Mouse (Mus musculus) c-Kit-positive CD71-positive TER-119-positive erythroid progenitor cells, embryonic 14.5 days (primary cell): Measurements from ENCODE around the gene Prpf4.

Source experiments
- DNase-seq: peaks from one replicate; pipeline ENCODE4 v3.0.0-alpha.2; 2013; ENCODE audit warnings: low spot score

Gene Prpf4

DNA sequence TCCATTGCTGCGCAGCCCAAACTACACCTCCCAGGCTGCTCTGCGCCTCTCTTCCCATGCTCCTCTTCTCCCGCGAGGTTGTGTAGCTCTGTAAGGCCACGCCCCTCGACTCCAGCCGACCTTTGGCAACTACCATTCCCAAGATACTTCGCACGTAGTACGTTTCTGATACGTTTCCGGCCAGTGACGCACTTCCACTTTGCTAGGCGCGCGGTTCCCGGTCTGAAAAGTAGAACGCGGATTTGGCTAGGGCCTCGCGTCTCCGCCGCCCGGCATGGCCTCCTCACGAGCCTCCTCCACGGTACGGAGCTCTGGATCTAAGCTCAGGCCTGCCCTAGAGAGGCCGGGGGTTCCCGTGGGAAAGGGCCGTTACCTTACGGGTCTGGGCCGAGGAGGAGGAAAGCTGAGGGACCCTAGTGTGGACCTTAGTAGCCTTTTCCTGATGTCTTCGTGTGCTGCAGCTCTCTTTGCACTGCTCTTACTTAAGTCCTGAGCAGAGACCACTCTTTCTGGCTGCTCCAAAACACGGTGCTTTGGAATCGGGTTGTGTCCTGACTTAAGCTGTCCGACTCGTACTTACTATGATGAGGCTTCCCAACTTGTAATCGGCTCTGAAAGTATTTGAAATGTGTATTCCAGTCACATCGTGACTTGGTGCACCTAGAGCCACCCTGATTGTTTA lies at the start of gene Prpf4, which contains the start of gene Cdc26:
Prpf4 (plus strand) TSS at position 197 of the 682 bp plus-strand sequence.
Cdc26 (minus strand) TSS at position 42 of the 682 bp plus-strand sequence.
- peak; percentile 99 for DNase-seq

- DNase-seq: no peak
Observed at GRCm38 (mm10) chr4:62359256-62359775, 49.3 kb upstream of the Prpf4 start.

DNA sequence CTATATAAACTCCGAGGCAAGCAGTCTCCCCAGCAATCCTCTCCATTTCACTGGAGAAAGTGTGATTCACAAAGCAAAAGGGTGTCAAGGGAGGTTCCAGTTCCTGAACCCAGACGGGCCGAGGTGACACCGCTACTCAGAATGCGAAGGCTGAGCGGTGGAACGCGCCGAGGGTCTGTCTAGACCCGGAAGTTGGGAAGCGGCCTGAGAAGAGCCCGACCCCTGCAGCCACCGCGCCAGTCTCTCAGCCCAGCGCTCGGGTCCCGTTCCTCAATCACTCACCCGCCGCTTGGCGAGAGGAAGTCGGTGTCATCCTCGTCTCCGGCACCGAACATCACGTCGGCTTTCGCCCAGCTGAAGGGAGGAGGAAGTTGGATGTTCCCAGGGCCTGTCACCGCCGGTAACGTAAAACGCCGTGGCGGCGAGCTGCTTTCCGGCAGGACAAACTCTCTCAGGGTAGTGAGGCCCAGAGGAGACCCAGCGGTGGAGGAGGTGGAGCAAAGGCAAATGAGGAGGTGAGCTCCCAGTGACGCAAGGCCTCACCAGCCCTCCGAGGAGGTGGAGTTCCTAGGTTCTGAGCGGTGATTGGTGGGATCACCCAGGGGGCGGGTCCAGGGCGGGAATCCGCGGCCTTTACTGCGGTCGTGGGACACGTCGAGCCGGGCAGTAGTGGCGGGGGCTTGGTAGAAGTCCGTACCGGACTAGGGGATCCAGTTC lies 48.4 kb upstream of the Prpf4 start, which contains the start of the genes Fkbp15 and Slc31a1:
Fkbp15 (minus strand) TSS at position 461 of the 717 bp plus-strand sequence.
Slc31a1 (plus strand) TSS at position 640 of the 717 bp plus-strand sequence.
- DNase-seq: peak; percentile 96

GRCm38 (mm10) chr4:62360805-62361455 lies 47.7 kb upstream of the Prpf4 start:
- no peak for DNase-seq

DNA sequence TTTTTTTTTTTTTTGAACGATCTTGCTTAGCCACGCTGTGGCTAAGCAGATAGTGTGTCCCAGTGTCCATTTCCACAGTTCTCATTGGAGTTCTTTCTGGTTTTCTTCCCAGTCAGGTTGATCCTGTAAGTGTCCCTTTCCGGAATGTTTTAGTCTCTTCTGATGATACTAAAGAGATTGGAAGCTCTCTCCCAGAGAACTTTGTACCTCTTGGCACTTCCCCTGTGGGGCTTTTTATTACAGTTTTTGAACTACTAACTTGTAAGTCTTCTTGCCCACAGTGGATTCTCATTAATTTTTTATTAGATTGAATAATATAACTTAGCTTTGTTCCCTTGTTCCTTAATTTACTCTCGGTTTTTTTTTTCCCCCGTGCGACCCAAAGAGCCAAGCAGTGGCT lies 47.0 kb upstream of the Prpf4 start:
- DNase-seq: no peak

- no peak for DNase-seq
Observed at GRCm38 (mm10) chr4:62361997-62362396, 46.6 kb upstream of the Prpf4 start.

DNA sequence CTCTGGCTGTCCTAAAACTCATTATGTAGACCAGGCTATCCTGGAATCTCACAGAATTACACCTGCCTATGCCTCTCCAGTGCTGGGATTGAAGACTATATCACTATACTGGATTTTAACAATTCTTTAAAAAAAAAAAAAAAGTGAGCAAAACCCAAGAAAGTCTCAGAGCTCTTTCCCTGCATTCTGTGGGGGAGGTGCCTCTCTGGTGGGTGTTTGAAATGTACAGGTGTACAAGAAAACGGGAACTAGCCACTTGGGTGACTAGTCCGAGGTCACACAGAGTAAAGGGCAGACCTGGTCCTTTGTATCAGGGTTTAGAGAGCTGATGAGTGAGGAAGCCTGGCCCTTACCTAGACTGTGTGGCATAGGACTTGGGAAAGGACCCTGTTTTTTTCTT lies 46.2 kb upstream of the Prpf4 start:
- DNase-seq: no peak

GRCm38 (mm10) chr4:62364299-62364698 lies 44.3 kb upstream of the Prpf4 start:
- no peak for DNase-seq

DNA sequence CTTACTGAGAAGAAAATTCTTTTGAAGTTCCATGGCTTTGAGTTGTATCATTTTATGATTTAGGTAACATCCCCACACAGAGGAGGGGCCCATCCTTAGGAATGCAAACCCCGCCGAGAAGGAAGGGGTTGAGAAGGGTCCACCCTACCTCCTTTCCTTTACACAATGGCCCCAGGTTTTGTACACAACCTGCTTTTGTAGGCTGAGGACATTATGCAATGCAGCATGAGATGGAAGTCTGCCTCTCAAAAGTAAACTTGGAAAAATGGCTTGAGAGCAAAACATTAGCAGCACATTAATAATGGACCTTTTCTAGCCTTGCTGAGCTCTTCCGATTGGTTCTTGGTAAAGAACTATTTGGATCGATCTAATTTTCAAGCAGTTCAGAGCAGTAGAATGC lies 42.3 kb upstream of the Prpf4 start:
- no peak for DNase-seq

GRCm38 (mm10) chr4:62367586-62367985 lies 41.0 kb upstream of the Prpf4 start:
- DNase-seq: no peak

- DNase-seq: peak; percentile 53
Observed at GRCm38 (mm10) chr4:62369091-62369490, 39.5 kb upstream of the Prpf4 start.

DNA sequence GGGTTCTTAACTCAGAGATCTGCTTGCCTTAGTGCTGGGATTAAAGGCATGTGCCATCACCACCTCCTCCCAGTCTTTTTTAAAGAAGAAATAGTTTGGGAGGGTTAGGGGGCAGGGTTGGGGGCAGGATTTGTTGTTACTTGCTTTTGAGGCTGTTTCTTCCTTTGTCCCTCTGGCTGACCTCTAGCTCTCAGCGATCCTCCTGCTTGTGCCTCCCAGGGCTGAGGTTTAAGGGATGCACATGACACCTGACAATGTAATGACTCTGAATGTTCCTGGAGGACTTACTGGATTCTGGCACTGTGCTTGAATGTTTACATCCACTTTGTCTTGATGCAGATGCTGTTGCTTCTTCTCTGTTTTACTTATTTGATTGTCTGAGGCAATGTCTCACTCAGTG lies 36.2 kb upstream of the Prpf4 start:
- DNase-seq: no peak

DNA sequence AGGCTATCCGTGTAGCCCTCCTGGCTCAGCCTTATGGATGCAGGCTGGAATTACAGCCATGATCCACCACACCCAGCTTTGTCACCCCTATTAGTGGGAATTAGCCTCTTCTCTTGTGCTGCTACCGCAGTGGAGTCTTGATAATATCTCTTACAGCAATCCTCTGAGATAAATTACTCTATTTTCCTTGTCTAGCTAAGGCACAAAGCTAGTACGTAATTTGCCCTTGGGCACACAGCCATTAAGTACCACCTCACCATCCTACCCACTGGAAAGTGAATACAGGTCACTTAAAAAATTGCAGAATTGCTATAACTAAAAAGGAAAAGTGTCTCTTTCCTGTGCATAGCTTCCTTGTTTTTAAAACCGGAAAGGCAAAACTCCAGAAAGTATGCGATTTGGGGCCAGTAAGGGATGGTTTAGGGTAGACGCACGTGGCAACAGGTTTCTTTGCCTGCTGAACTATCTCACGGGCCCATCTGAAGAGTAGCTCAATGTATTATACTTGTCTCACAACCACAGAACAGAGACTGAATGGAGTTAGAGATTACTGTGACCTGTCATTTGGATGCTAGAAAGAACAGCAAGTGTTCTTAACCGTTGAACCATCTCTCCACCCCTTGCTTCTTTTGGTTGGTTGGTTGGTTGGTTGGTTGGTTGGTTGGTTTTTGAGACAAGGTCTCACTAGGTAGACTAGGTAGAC lies 35.6 kb upstream of the Prpf4 start:
- DNase-seq: no peak

DNA sequence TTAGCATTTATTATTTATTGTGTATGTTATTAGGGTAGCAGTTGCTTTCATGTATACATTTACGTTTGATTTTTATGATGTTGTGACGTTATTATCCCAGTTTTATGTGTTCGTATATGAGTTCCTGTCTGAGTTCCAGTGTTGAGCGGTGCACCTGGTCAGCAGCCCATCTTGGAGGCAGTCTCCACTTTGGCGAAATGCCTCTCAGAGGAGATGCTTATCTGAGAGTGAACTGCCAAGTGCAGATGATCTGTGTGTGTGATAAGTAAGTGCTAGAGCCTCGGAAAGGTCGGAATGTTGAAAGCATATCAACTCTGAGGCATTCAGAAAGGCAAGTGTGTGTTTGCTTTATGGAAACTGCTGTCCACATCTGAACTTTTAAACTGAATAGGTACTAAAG lies 34.9 kb upstream of the Prpf4 start:
- DNase-seq: no peak

DNA sequence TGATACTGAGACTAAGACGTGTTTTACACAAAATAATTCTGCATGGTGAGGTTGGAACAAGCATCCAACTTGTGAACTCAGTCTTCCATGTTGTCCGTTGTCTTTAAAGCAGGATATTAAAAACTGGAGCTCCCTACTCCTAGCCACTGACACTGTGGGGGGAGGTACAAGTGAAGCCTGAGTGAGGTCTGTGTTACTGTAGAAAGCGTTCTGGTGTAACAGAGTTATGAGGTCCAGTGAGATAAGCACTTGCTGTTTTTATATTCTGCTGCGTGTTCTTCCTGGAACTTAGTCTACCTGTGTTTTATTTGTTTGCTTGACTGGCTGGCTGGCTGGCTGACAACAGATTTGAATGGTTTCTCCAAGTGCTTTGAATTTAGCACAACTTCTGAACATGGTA lies 34.3 kb upstream of the Prpf4 start:
- no peak for DNase-seq

DNA sequence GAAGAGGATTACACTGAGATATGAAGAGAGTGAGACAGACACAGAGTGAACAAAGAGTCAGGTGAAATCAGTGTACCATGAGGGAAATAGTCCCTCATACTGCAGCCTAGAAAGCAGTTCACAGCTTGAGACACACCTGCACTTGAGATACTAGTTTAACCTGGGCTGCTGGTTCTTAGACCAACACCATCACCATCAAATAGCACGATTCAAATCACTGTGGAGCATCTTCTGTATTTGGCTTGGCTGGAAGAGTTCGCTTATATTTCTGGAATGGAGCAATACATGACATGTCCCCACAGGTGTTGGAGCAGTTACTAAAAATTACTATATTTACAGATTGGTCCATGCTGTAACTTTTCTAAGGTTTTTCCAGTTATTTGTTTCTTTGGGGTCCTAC lies 32.5 kb upstream of the Prpf4 start:
- DNase-seq: no peak

DNA sequence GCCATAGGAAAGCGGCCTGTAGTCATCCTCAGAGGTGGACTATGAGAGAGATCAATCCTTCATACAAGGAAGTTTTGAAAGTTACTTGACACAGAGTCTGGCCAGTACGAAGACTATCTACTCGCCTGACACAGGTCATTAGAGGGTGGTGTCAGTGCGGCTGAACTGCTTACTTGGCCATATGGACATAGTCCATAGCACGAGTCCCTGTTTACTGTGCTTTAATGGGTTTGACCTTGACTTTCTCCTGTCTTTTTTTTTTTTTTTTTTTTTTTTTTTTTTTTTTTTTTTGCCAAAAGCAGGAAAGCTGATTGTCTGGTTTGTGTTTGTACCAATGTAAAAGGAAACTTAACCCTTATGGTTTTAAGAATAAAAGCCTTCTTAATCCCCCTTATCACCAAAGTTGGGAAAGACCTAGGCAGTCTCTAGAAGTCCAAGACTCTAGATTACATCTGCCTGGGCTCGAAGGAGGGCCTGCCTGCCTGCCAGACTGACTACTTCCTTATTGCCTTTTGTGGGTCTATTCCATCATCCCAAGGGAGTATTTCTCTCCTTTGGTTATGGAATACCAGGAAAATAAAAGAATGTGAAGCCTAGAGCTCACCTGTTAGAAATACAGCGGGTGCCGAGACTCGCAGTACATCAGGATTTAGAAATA lies 28.7 kb upstream of the Prpf4 start:
- no peak for DNase-seq

- DNase-seq: no peak
Observed at GRCm38 (mm10) chr4:62383207-62383606, 25.4 kb upstream of the Prpf4 start.

- no peak for DNase-seq
Observed at GRCm38 (mm10) chr4:62383752-62384151, 24.8 kb upstream of the Prpf4 start.

GRCm38 (mm10) chr4:62384159-62384558 lies 24.4 kb upstream of the Prpf4 start:
- no peak for DNase-seq

DNA sequence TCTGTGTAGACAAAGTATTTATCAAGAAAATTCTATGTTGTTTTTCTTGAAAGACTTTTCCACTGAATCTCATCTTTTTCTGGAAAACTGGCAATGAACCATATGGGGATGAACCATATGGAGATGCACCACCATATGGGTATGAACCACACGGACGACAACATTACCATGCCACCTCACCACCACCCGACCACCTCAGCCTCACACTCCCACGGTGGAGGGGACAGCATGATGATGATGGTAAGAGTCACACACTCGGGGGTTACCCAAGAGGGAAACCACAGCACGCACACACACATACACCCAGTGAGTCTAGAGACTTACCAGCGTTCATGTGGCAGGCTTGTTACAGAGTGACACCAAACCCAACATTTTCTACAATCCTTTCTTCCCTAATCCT lies 23.2 kb upstream of the Prpf4 start:
- DNase-seq: no peak
